Mouse (Mus musculus) thymus, adult 2 months (tissue): Measurements from ENCODE around the gene Hace1.
"Not testable (repeated sequence)": the region's sequence is repeated elsewhere in the genome, so short reads cannot be mapped to it uniquely, and the experiment has no call there.

Experiments used
- CTCF ChIP-seq: fragments of 200-500 bp; IDR thresholded peaks from 2 replicates; pipeline ENCODE4 v1.5.1; 2012; ENCODE audit warnings: mild to moderate bottlenecking, control low read depth, low read length, moderate library complexity, borderline replicate concordance; ENCODE audit not compliant: control insufficient read depth, poor library complexity, insufficient read depth; ENCODE audit errors: extremely low read depth
- POLR2A ChIP-seq: fragments of 200-500 bp; IDR thresholded peaks from 2 replicates; pipeline ENCODE4 v1.6.1; 2012; ENCODE audit warnings: mild to moderate bottlenecking, low read length, control low read depth, moderate library complexity; ENCODE audit not compliant: control insufficient read depth, poor library complexity, insufficient read depth; ENCODE audit errors: extremely low read depth

- not testable (repeated sequence) for TF ChIP-seq CTCF, POLR2A
Observed at GRCm38 (mm10) chr10:45537334-45537733, 40.3 kb upstream of the Hace1 start.
